Mouse (Mus musculus) stomach, postnatal 0 days (tissue): ENCODE measurements around the gene Ifih1. TPM values are rescaled to one million over a fixed set of nuclear protein-coding genes. Genes with fewer than 3 reads are reported as not detected.

Source experiments
- ATAC-seq: fragments of 200-750 bp; cut with Nextera tagmentation; 2 replicates; pipeline ENCODE4 v1.8.0; 2017; ENCODE audit not compliant: low FRiP score, low TSS enrichment
- DNase-seq: peaks from one replicate; pipeline ENCODE4 v3.0.0-alpha.2; 2016; ENCODE audit warnings: low spot score
- H3K27ac ChIP-seq: fragments of 300-500 bp; sonication (generic); replicated peaks from 2 replicates; pipeline ENCODE4 v1.5.1; 2014; ENCODE audit warnings: mild to moderate bottlenecking, control low read depth
- H3K27me3 ChIP-seq: fragments of 300-500 bp; sonication (generic); 2 replicates; pipeline ENCODE4 v1.6.1; 2014; ENCODE audit warnings: low read length; ENCODE audit not compliant: control insufficient read depth, insufficient read depth
- H3K36me3 ChIP-seq: fragments of 300-500 bp; sonication (generic); 2 replicates; pipeline ENCODE4 v1.6.1; 2014; ENCODE audit warnings: low read length, mixed read lengths; ENCODE audit not compliant: control insufficient read depth, insufficient read depth
- H3K4me1 ChIP-seq: fragments of 300-500 bp; sonication (generic); replicated peaks from 2 replicates; pipeline ENCODE4 v1.6.1; 2014; ENCODE audit warnings: antibody characterized with exemption; ENCODE audit not compliant: control insufficient read depth, insufficient read depth
- H3K4me2 ChIP-seq: fragments of 300-500 bp; sonication (generic); replicated peaks from 2 replicates; pipeline ENCODE4 v1.6.1; 2014; ENCODE audit warnings: low read depth, mild to moderate bottlenecking, control low read depth, moderate library complexity
- H3K4me3 ChIP-seq: fragments of 300-500 bp; sonication (generic); 2 replicates; pipeline ENCODE4 v1.5.1; 2014; ENCODE audit warnings: low read depth, low read length, control low read depth
- H3K9ac ChIP-seq: fragments of 300-500 bp; sonication (generic); 2 replicates; pipeline ENCODE4 v1.6.1; 2014; ENCODE audit warnings: mild to moderate bottlenecking, low read length, control low read depth, mixed read lengths
- H3K9me3 ChIP-seq: fragments of 300-500 bp; sonication (generic); 2 replicates; pipeline ENCODE4 v1.6.1; 2016; ENCODE audit warnings: low read length; ENCODE audit not compliant: control insufficient read depth
- CTCF ChIP-seq: IDR thresholded peaks from 2 replicates; pipeline ENCODE4 v1.5.1; 2016; ENCODE audit warnings: antibody characterized with exemption, low read depth, mild to moderate bottlenecking, moderate library complexity
- EP300 ChIP-seq: optimal IDR thresholded peaks from 2 replicates; pipeline ENCODE3; 2016; ENCODE audit warnings: antibody characterized with exemption
- WGBS: fragments of 180-500 bp; shearing (Covaris S2); extraction: QIAGEN DNeasy Blood & Tissue Kit; methylation state at CpG from one replicate; pipeline ENCODE4 v1.1.7; 2014; 5-methylcytosine and 5-hydroxymethylcytosine counted together
- polyA plus RNA-seq: library from polyadenylated mRNA; unstranded; fragments of >200 nt; fragmentation: Nextera tagmentation; extraction: Ambion mirVana; gene quantifications from 2 replicates; pipeline ENCODE4 v1.2.1, GENCODE M21; 2015

Ifih1 gene
- polyA plus RNA-seq, 1 experiment from 2014 or later, result 4.9 TPM

- TF ChIP-seq EP300, result no peak
- peak; percentile 75 for TF ChIP-seq CTCF
- WGBS, result 6% methylated on average over 5 of the region's 5 CpGs
- Histone ChIP-seq H3K4me2 (no peak overlapping the region), H3K9me3 (no peaks in the 10 kb centered on the region), H3K4me3 (no peak overlapping the region), H3K27me3 (no peaks in the 10 kb centered on the region), H3K9ac (no peak overlapping the region), H3K36me3 (no peaks in the 10 kb centered on the region), H3K27ac (no peak overlapping the region), H3K4me1 (no peaks in the 10 kb centered on the region)
- no peak for ATAC-seq
- no peak for DNase-seq
Measured at GRCm38 (mm10) chr2:62627728-62628127, 18.3 kb downstream of the Ifih1 start.

- ATAC-seq (no peak), DNase-seq (no peak)
- no peak for TF ChIP-seq CTCF
- TF ChIP-seq EP300, result no peak
- WGBS, result 42% methylated on average over 8 of the region's 8 CpGs
- Histone ChIP-seq H3K9me3 (no peaks in the 10 kb centered on the region), H3K4me1 (no peaks in the 10 kb centered on the region), H3K36me3 (no peaks in the 10 kb centered on the region), H3K4me2 (no peak overlapping the region), H3K4me3 (no peak overlapping the region), H3K27ac (no peak overlapping the region), H3K27me3 (no peaks in the 10 kb centered on the region), H3K9ac (no peak overlapping the region)
Measured at GRCm38 (mm10) chr2:62623024-62623441, 23.0 kb downstream of the Ifih1 start.

DNA sequence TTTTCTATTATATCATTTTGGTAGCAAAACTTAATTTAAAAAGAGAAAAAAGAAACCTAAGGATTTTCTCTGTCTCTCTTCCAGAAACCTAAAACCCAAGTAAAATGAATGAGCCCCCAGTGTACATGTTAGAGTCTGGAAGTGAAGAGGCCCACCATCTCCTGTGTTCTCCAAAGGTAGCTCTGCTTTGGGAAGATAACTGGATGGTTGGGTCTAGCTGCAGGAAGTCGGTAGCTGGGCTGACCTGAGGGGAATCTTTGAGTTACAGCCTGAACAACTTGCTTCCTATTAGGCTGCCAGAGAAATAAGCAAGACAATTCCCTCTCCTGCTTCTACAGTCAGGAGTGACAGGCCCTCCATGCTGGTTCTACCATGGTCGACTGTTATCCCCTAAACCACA lies 26.4 kb downstream of the Ifih1 start:
- Histone ChIP-seq H3K4me1 (no peaks in the 10 kb centered on the region), H3K36me3 (no peaks in the 10 kb centered on the region), H3K27ac (no peak overlapping the region), H3K4me3 (no peak overlapping the region), H3K27me3 (no peaks in the 10 kb centered on the region), H3K9me3 (no peaks in the 10 kb centered on the region), H3K9ac (no peak overlapping the region), H3K4me2 (no peak overlapping the region)
- ATAC-seq (no peak), DNase-seq (no peak)
- TF ChIP-seq CTCF (no peak), EP300 (no peak)
- WGBS, result 61% methylated on average over 2 of the region's 2 CpGs

DNA sequence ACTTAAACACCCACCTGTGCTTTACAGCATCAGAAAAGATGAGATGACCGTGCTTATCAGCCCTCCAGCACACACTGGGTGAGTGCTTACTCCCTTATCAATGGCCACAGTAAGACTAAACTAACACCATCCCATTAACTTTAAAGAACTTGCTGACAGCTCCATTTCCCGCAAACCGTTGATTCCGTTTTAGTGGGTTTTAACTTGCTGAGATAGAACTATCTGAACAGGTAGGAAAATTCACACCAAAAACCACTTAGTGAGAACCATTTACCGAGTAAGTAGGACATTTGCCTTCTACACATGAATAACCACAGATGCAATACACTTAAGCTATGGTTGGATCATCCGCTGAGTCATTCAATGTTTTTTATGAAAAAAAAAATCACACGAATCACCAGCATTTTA lies 27.1 kb downstream of the Ifih1 start:
- H3K9me3 ChIP-seq, result no peaks in the 10 kb centered on the region
- no peak overlapping the region for H3K4me2 ChIP-seq
- H3K27me3 ChIP-seq, result no peaks in the 10 kb centered on the region
- no peak for TF ChIP-seq EP300
- no peak for TF ChIP-seq CTCF
- WGBS, result 60% methylated on average over 7 of the region's 7 CpGs
- no peak overlapping the region for H3K4me3 ChIP-seq
- H3K9ac ChIP-seq, result no peak overlapping the region
- no peaks in the 10 kb centered on the region for H3K4me1 ChIP-seq
- no peak overlapping the region for H3K27ac ChIP-seq
- ATAC-seq (no peak), DNase-seq (no peak)
- H3K36me3 ChIP-seq, result no peaks in the 10 kb centered on the region

GRCm38 (mm10) chr2:62613133-62613532 lies 32.9 kb downstream of the Ifih1 start:
- DNase-seq, result no peak
- TF ChIP-seq CTCF, result no peak
- no peak for TF ChIP-seq EP300
- H3K9me3 ChIP-seq, result no peaks in the 10 kb centered on the region
- 97% methylated on average over 4 of the region's 4 CpGs for WGBS
- no peak for ATAC-seq
- no peak overlapping the region for H3K4me3 ChIP-seq
- no peaks in the 10 kb centered on the region for H3K36me3 ChIP-seq
- no peaks in the 10 kb centered on the region for H3K4me1 ChIP-seq
- H3K9ac ChIP-seq, result no peak overlapping the region
- no peak overlapping the region for H3K27ac ChIP-seq
- H3K4me2 ChIP-seq, result no peak overlapping the region
- no peaks in the 10 kb centered on the region for H3K27me3 ChIP-seq

DNA sequence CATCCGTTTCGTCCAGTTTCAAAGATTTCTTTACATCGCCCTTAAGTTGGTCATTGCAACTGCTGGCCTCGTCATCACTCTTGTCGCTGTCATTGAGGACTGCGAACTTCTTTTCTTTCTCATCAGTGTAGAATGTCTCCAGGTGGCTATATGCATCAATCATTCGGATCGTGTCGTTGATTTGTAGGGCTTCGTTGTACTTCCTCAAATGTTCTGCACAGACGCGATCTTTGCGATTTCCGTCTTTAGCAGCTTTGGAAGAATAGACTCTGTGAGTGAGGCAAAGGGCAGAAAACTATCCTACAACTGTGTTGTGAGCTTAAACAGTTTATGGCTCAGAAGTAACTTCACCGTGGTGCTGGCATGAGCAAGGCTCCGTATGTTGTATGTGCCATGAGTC lies 39.9 kb downstream of the Ifih1 start:
- no peak for DNase-seq
- H3K27ac ChIP-seq, result no peak overlapping the region
- no peak for ATAC-seq
- H3K4me3 ChIP-seq, result no peak overlapping the region
- no peak overlapping the region for H3K4me2 ChIP-seq
- H3K36me3 ChIP-seq, result no peaks in the 10 kb centered on the region
- H3K9ac ChIP-seq, result no peak overlapping the region
- H3K27me3 ChIP-seq, result no peaks in the 10 kb centered on the region
- WGBS, result 76% methylated on average over 16 of the region's 16 CpGs
- H3K4me1 ChIP-seq, result no peaks in the 10 kb centered on the region
- H3K9me3 ChIP-seq, result no peaks in the 10 kb centered on the region
- TF ChIP-seq EP300 (no peak), CTCF (no peak)
